Mouse (Mus musculus): Measurements from ENCODE around the gene Ubtd2. TPM values are rescaled to one million over a fixed set of nuclear protein-coding genes. Genes with fewer than 3 reads are reported as not detected.
A peak's percentile ranks its signal among the peaks of the same experiment; 100 is the strongest.
"Not testable (repeated sequence)": the region's sequence is repeated elsewhere in the genome, so short reads cannot be mapped to it uniquely, and the experiment has no call there.

The Ubtd2 gene
- total RNA-seq, 2 experiments from 2014 or later, result 9.3 to 12.1 TPM

- intact Hi-C loops (cut with DNase I), result no loop called here
- no peak for DNase-seq
- TF ChIP-seq CTCF (IDR thresholded peaks at IDR 0.05), result no peak
These were observed 48.5 kb downstream of the Ubtd2 start for GRCm38 (mm10) chr11:32503711-32504110.

GRCm38 (mm10) chr11:32505091-32505739 lies 50.0 kb downstream of the Ubtd2 start:
- intact Hi-C loops (cut with DNase I), result no loop called here
- H3K4me3 ChIP-seq, result no peak overlapping the region
- no peak for TF ChIP-seq CTCF (IDR thresholded peaks at IDR 0.05)
- peak overlapping the region; percentile 41 for H3K27ac ChIP-seq
- no peak for DNase-seq

More at GRCm38 (mm10) chr11:32503711-32504110, 48.5 kb downstream of the Ubtd2 start:
- H3K27ac ChIP-seq, result no peak overlapping the region
- no peak overlapping the region for H3K4me3 ChIP-seq

- 0 out of 2 replicates have a peak, but pooled peaks have one; percentile 9 for TF ChIP-seq CTCF (IDR thresholded peaks at IDR 0.05)
These were observed 55.8 kb downstream of the Ubtd2 start for GRCm38 (mm10) chr11:32510930-32511329.

GRCm38 (mm10) chr11:32514853-32515252 lies 59.7 kb downstream of the Ubtd2 start:
- not testable (repeated sequence) for H3K4me3 ChIP-seq, DNase-seq, H3K27ac ChIP-seq
- 0 out of 2 replicates have a peak, but pooled peaks have one; percentile 2 for TF ChIP-seq CTCF (IDR thresholded peaks at IDR 0.05)
- intact Hi-C loops (cut with DNase I), result loop anchor here (5.0 kb wide), 1 partner anchor 58 kb away; the partner anchor contains the start of gene Ubtd2

More at GRCm38 (mm10) chr11:32510930-32511329, 55.8 kb downstream of the Ubtd2 start:
- Histone ChIP-seq H3K27ac (no peak overlapping the region), H3K4me3 (no peak overlapping the region)
- DNase-seq, result no peak
- intact Hi-C loops (cut with DNase I), result no loop called here

DNA sequence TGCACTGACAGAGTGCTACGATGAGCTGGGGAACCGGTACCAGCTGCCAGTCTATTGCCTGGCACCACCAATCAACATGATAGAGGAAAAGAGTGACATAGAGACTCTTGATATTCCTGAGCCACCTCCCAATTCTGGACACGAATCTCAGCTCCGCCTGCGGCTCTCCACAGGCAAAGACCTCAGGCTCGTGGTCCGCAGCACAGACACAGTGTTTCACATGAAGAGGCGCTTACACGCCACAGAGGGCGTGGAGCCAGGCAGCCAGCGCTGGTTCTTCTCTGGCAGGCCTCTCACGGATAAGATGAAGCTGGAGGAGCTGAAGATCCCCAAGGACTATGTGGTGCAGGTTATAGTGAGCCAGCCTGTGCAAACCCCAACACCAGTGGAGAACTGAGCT lies 60.9 kb downstream of the Ubtd2 start:
- intact Hi-C loops (cut with DNase I), result loop anchor here (5.0 kb wide), 1 partner anchor 59 kb away; the partner anchor contains the start of gene Ubtd2
- no peak for DNase-seq
- TF ChIP-seq CTCF (IDR thresholded peaks at IDR 0.05), result no peak
- Histone ChIP-seq H3K27ac (no peak overlapping the region), H3K4me3 (no peak overlapping the region)

DNA sequence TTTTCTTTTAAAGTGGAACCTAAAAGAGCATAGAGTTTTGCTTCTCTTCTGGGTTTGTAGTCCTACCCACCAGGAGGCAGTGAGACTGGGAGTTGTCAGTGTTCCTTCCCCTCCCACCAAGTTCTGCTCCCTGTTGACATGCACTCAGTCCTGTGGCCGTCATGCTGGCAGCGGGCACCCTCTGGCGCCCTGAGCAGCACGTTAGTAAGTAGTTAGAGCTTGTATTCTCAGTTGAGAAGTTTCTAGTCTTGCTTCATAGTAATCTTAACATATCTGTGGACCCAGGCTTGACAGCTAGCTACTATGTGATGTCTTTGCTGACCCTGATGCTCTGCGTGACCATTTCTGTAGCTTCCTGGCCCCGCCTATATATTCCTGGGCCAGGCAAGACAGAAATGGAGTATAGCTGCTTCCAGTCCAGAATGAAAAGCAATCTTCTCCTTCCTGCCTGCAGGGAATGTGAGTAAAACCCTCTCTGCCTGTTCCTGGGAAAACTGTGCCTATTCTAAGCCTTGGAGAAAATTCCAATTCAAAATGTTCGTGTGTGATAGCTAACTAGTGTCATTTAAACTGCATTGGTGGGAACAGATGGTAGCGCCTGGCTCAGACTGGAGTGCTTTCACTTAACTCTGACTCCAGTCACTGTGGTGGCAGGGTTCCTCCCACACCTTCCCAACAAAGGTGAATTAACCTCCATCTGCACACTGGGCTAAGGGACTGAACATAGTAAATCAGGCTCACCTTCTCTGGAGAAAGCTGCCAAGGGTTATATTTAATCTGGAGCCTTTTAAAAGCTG lies 61.9 kb downstream of the Ubtd2 start:
- no peak for TF ChIP-seq CTCF (IDR thresholded peaks at IDR 0.05)
- intact Hi-C loops (cut with DNase I), result loop anchor here (5.0 kb wide), 1 partner anchor 60 kb away; the partner anchor contains the start of gene Ubtd2
- peak; percentile 28 for DNase-seq
- H3K4me3 ChIP-seq, result peak overlapping the region; percentile 19; the same call in 1 of the 2 replicates
- H3K27ac ChIP-seq, result peak overlapping the region; percentile 71

- peak overlapping the region; percentile 65 for H3K27ac ChIP-seq
- TF ChIP-seq CTCF (IDR thresholded peaks at IDR 0.05), result peak; percentile 52
- peak; percentile 86 for DNase-seq
- no peak overlapping the region for H3K4me3 ChIP-seq
- intact Hi-C loops (cut with DNase I), result loop anchor here (5.0 kb wide), 1 partner anchor 61 kb away; the partner anchor contains the start of gene Ubtd2
These were observed 63.6 kb downstream of the Ubtd2 start for GRCm38 (mm10) chr11:32518770-32519169.

- TF ChIP-seq CTCF (IDR thresholded peaks at IDR 0.05), result no peak
- H3K4me3 ChIP-seq, result no peak overlapping the region
- H3K27ac ChIP-seq, result peak overlapping the region; percentile 65
- no peak for DNase-seq
- intact Hi-C loops (cut with DNase I), result loop anchor here (5.0 kb wide), 1 partner anchor 62 kb away; the partner anchor contains the start of gene Ubtd2
These were observed 64.2 kb downstream of the Ubtd2 start for GRCm38 (mm10) chr11:32519354-32519753.

DNA sequence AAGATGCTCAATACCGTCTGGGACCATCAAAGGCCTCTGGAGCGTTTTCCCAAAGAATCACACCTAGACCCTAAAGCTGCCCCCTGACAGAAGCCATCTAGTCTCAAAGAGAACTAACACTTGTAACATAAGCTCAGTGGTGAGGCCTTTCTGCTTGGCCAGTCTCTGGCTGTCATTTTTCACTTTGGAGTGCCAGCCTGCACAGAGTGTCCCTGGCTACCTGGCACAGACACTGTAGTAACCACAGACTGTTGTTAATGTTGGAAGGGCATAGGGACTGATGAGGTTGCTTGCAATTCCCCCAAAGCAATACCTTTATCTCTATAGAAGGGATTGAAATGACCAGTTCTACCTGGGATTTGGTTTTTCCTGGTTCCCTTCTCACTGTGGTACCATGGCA lies 66.1 kb downstream of the Ubtd2 start:
- Histone ChIP-seq H3K27ac (peak overlapping the region; percentile 46), H3K4me3 (no peak overlapping the region)
- intact Hi-C loops (cut with DNase I), result no loop called here
- TF ChIP-seq CTCF (IDR thresholded peaks at IDR 0.05), result no peak
- peak; percentile 54 for DNase-seq

- intact Hi-C loops (cut with DNase I), result no loop called here
- TF ChIP-seq CTCF (IDR thresholded peaks at IDR 0.05), result no peak
These were observed 69.2 kb downstream of the Ubtd2 start for GRCm38 (mm10) chr11:32524122-32524920.

GRCm38 (mm10) chr11:32527006-32527405 lies 71.8 kb downstream of the Ubtd2 start:
- TF ChIP-seq CTCF (IDR thresholded peaks at IDR 0.05), result no peak
- no peak overlapping the region for H3K27ac ChIP-seq
- no peak for DNase-seq
- intact Hi-C loops (cut with DNase I), result no loop called here
- H3K4me3 ChIP-seq, result no peak overlapping the region

More at GRCm38 (mm10) chr11:32524122-32524920, 69.2 kb downstream of the Ubtd2 start:
- no peak overlapping the region for H3K4me3 ChIP-seq
- H3K27ac ChIP-seq, result no peak overlapping the region
- no peak for DNase-seq

GRCm38 (mm10) chr11:32530151-32530550 lies 75.0 kb downstream of the Ubtd2 start:
- DNase-seq, result no peak
- Histone ChIP-seq H3K4me3 (no peak overlapping the region), H3K27ac (no peak overlapping the region)
- TF ChIP-seq CTCF (IDR thresholded peaks at IDR 0.05), result peak; percentile 50
- intact Hi-C loops (cut with DNase I), result loop anchor here (5.0 to 10.0 kb wide), 3 partner anchors 57 to 175 kb away; no protein-coding TSS in a partner anchor
